Mouse (Mus musculus) kidney, adult 10 weeks (tissue): Measurements from ENCODE around the gene Fbxw7. TPM values are rescaled to one million over a fixed set of nuclear protein-coding genes. Genes with fewer than 3 reads are reported as not detected.

Experiments
- polyA plus RNA-seq: library from polyadenylated mRNA; stranded (reverse); fragments of 350-450 nt; fragmentation: Illumina TruSeq; extraction: RNeasy Lipid Tissue Mini Kit (QIAGEN cat#74804); gene quantifications from one replicate; pipeline ENCODE4 v1.2.3, GENCODE M21; 2014; ENCODE audit warnings: low read depth, low replicate concordance

Fbxw7 gene
- 12.3 TPM for polyA plus RNA-seq

DNA sequence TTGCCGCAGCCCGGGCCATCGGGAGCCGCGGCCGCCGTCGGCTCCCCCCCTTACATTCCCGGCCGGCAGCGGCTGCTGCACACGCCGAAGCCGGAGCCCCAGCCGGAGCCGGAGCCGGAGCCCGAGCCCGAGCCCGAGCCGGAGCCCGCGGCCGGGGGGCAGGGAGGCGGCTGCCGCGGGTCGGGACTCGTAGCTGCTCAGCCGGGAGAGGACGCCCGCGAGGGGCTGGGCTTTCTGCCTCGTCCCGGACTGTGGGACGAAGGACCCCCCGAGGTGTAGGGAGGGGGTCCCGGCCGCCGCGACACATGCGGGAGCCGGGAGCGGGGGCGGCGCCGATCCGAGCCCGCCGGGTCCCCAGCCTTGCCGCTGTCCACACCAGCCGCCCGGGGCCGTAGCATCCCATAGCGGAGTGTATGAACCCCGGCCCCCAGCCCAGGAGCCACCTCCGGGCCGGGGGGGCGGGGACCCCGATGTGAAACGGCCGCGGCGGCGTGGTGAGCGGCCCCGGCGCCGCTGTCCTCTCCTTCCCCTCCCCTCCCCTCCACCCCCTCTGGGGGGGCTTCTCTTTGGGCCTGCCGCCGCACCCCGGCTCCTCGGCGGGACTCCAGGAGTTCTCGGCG, at the start of gene Fbxw7:
TSS of gene Fbxw7 (plus strand) at position 507 of the 620 bp plus-strand sequence.

Other genes with a start within 250 kb of the Fbxw7 start
- 115 TPM for gene Arfip1, start 232.6 kb upstream of the Fbxw7 start, polyA plus RNA-seq
- gene Tigd4, start 221.7 kb upstream of the Fbxw7 start, polyA plus RNA-seq, result 0.24 TPM
- 0.65 TPM for gene Tmem154, start 149.1 kb upstream of the Fbxw7 start, polyA plus RNA-seq